Mouse (Mus musculus): Measurements from ENCODE around the gene Aanat. TPM values are rescaled to one million over a fixed set of nuclear protein-coding genes. Genes with fewer than 3 reads are reported as not detected.

Gene Aanat
- polyA plus RNA-seq, 1 experiment from 2014 or later, result not detected

DNA sequence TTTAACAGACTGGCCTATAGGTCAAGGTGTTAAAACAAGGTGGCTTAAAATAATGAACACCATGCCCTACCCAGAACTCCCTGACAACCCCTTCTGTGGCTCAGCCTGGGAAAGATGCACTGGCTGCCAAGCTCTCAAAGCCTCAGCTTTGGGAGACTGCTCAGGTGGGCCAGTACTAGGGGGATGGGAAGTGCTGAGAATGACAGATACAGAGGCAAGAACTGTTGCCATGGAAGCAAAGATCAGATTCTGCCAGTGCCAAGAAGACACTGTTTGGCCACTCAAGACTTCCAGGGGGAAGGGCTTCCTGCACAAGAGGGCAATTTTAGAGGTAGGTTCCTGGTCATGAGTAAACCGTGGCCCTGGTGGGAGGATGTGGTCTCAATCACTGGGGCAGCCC, 30.7 kb upstream of the Aanat start:
- Histone ChIP-seq H3K36me3 (peaks cover 14% of the 10 kb centered on the region), H3K27ac (replicated peaks) (no peak overlapping the region), H3K27me3 (ENCODE audit: low read depth, poor library complexity, severe bottlenecking) (no peaks in the 10 kb centered on the region), H3K9me3 (replicated peaks) (no peaks in the 10 kb centered on the region), H3K4me1 (peaks cover 43% of the 10 kb centered on the region), H3K4me3 (no peak overlapping the region)
- no peak for DNase-seq (ENCODE audit: low spot score)
- 94% methylated on average over 1 of the region's 1 CpGs for WGBS

DNA sequence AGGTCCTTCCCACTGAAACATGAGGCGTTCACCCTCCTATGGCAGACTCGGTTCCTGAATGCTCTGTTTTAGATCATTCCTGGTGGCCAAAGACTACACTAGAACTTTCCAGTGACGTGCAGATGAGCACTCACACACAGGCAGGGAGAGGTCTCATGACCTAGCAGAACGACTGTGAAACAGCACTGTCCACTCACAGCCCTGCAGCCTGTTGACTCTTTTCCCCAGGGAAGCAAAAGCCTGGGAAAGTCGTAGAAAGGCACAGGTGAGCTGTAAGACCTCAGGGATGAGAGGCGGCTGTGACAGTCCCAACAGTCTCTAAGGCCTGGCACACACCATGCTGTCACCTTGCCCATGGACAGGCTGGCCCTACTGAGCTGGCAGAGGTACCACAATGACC, 29.9 kb upstream of the Aanat start:
- WGBS, result 75% methylated on average over 6 of the region's 6 CpGs
- Histone ChIP-seq H3K27ac (replicated peaks) (no peak overlapping the region), H3K9me3 (replicated peaks) (no peaks in the 10 kb centered on the region), H3K4me3 (no peak overlapping the region), H3K4me1 (peaks cover 37% of the 10 kb centered on the region), H3K27me3 (ENCODE audit: low read depth, poor library complexity, severe bottlenecking) (no peaks in the 10 kb centered on the region), H3K36me3 (peaks cover 14% of the 10 kb centered on the region)
- no peak for DNase-seq (ENCODE audit: low spot score)

DNA sequence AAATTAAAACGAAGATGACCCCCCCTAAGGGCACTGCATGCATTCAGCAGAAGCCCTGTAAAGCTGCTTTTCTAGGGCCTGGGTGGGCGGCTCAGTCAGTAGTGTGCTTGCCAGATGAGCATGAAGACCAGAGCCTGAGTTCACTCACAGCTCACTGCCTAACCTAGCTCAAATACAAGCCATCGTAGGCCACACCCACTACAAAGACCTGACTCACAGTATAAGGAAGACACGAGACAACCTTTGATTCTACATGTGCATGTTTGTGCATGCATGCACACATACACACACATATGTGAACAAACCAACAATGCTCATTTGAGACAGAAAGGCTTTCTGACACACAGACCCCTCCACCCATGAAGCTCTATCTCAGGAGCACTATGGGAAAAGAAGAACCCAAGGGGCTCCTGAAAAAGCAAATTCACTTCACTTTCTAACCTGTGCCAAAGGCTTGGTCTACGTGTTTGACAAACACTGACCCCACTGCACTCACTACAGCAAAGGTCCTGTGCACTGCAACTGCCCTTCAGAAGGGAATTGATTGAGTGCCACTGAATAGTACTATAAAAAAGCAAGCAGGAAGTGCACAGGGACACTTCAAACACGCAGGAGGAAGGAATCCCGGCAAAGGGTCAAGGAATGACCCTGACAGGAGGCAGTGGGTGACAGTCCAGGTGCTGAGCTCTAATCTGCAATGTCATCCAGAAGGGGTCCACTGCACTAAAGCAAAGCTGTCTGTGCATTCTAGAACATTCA, 20.8 kb upstream of the Aanat start:
- Histone ChIP-seq H3K36me3 (peaks cover 12% of the 10 kb centered on the region), H3K27ac (replicated peaks) (no peak overlapping the region), H3K4me3 (no peak overlapping the region), H3K9me3 (replicated peaks) (no peaks in the 10 kb centered on the region), H3K4me1 (peaks cover 8% of the 10 kb centered on the region; the same call in 1 of the 2 replicates), H3K27me3 (ENCODE audit: low read depth, poor library complexity, severe bottlenecking) (no peaks in the 10 kb centered on the region)
- 79% methylated on average over 7 of the region's 7 CpGs for WGBS
- no peak for DNase-seq (ENCODE audit: low spot score)

DNA sequence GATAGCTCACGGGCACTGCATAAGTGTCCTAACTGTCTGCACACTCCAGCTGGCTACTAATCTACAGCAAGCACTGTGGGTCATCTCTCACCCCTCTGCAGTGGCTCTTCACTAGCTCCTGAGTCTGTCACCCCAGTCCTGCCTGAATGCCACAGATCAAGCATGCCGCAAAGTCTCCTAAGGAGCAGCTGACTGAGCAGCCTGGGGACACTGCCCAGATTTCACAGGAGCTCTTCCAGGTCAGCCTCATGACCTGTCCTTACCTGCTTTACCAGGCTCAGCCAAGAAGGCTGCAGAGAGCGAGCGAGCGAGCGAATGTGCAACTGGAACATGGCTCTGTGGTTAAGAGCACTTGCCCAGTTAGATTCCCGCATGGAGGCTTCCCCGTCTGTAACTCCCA, 18.7 kb upstream of the Aanat start:
- H3K9me3 ChIP-seq (replicated peaks), result no peaks in the 10 kb centered on the region

DNA sequence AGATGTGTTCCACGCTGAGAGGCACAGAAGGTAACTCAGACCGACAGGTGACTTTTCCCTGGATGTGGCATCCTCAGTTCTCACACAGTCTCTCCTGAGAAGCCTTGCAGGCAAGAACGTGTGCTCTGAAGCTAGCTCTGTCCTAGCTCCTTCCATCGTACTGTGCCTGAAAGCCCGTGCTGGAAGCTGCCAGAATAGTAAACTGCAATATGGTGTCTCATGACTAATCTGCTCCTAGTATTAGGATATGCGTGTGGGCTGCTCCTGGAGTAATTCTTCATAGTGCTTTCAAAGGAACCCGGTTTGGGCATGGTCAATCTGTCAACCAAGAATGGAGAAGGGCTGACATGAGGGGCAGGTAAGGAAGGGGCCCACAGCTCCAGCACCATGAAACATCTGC, 15.4 kb upstream of the Aanat start:
- no peak overlapping the region for H3K4me3 ChIP-seq
- 92% methylated on average over 7 of the region's 7 CpGs for WGBS
- DNase-seq (ENCODE audit: low spot score), result no peak
- no peaks in the 10 kb centered on the region for H3K9me3 ChIP-seq (replicated peaks)
- H3K27me3 ChIP-seq (ENCODE audit: low read depth, poor library complexity, severe bottlenecking), result no peaks in the 10 kb centered on the region
- H3K4me1 ChIP-seq, result peaks cover 50% of the 10 kb centered on the region
- no peak overlapping the region for H3K27ac ChIP-seq (replicated peaks)
- H3K36me3 ChIP-seq, result peaks cover 10% of the 10 kb centered on the region; the same call in 1 of the 2 replicates

More for the DNA sequence above, 18.7 kb upstream of the Aanat start:
- no peak overlapping the region for H3K27ac ChIP-seq (replicated peaks)
- H3K36me3 ChIP-seq, result peaks cover 20% of the 10 kb centered on the region
- no peak for DNase-seq (ENCODE audit: low spot score)
- 85% methylated on average over 8 of the region's 8 CpGs for WGBS
- no peaks in the 10 kb centered on the region for H3K27me3 ChIP-seq (ENCODE audit: low read depth, poor library complexity, severe bottlenecking)
- H3K4me1 ChIP-seq, result peaks cover 21% of the 10 kb centered on the region
- no peak overlapping the region for H3K4me3 ChIP-seq

DNA sequence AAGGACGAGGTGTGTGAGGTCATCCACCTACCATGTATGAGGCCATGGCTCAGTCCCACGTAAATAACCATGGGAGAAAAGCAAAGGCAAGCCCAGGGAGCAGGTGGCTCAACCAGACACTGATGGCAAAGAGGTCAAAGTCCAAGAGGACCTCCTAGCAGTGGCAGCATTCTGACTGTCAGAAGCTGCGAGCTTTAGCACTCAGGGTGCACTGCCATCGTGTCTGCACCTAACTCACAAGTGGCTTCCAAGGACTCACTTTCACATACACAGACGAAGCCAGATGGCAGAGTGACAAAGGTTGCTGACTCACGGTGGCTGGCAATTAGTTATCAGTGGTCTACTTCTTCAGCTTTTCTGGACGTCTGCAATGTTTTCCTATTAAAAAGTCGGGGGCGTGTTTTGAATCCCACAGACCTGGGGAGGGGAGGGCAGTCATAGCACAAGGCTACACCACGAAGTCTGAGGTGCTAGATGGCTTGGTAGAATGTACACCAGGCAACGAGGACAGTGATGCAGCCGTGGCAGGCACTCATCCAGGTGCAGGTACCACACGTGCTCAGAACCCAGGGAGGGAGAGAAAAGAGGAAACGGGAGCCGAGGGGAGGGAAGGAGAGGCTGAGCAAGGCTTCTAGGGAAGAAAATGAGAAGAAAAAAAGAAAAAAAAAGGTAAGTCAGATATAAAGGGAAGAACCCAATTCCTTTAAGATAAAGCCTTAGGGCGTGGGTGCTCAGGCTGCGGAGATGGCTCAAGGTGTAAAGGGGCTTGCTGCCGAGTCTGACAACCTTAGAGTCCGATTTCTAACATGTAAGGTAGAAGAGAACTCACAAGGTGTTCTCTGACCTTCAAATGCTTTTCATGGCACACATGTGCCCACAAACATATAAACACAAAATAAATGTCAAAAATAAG, 14.2 kb upstream of the Aanat start:
- H3K4me1 ChIP-seq, result peaks cover 62% of the 10 kb centered on the region
- H3K27me3 ChIP-seq (ENCODE audit: low read depth, poor library complexity, severe bottlenecking), result no peaks in the 10 kb centered on the region
- H3K27ac ChIP-seq (replicated peaks), result no peak overlapping the region
- peaks cover 10% of the 10 kb centered on the region; the same call in 1 of the 2 replicates for H3K36me3 ChIP-seq
- no peak overlapping the region for H3K4me3 ChIP-seq
- no peak for DNase-seq (ENCODE audit: low spot score)
- 91% methylated on average over 19 of the region's 19 CpGs for WGBS
- no peaks in the 10 kb centered on the region for H3K9me3 ChIP-seq (replicated peaks)

DNA sequence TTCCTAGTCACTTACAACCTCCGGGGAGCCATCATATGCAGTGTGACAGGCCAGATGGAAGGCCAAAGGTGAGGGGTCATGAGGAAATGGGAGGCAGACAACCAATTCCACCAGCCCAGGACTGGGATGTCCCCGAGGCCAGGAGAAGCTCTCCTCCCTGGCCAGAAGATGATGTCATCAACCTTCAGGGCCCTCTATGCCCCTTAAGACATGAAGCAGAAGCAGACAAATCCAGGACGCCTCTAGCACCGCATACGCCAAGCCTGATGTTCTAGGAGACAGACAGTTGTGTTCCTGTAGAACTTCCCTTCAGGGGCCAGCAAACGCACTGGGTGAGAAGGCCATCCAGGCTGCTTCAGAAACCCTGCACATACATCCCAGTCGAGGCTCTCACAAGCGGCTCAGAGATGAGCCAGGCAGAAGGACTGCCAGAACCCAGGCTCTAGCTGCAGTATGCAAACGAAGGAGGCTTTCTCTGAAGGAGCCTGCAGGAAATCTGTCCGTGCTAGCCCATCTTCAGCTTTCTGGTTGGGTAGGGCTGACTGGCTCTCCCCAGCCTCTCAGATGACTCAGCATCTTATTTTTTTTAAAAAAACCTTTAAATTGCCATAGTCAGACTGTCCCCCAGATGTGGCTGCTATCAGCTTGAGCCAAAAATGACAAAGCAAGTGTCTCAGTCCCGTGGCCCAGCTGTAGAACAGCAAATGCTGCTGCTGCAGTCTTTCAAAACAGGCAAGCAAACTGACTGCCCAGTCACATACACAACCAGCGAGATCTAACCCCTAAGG, 13.3 kb upstream of the Aanat start:
- no peak for DNase-seq (ENCODE audit: low spot score)
- peak overlapping the region; percentile 42 for H3K27ac ChIP-seq (replicated peaks)
- no peaks in the 10 kb centered on the region for H3K9me3 ChIP-seq (replicated peaks)

DNA sequence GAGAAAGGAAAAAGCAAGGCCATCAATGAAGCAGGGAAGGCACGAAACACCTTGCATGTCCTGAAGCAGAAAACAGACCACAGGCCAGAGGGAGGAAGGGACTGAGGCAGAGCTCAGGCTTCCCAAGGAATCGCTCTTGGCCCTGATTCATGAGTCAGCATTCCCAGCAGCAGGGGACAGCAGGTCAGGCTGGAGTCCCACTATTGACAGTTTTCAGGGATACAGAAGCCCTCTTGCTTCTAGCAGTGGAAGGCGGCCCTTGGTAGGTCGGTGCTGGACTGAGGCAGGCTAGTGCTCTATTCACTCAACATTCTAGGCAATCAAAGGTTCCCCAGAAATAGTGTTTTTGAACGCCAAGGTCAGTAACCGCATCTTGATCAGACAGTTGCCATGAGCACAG, 11.7 kb upstream of the Aanat start:
- peaks cover 16% of the 10 kb centered on the region for H3K36me3 ChIP-seq
- peaks cover 73% of the 10 kb centered on the region for H3K4me1 ChIP-seq
- H3K27me3 ChIP-seq (ENCODE audit: low read depth, poor library complexity, severe bottlenecking), result no peaks in the 10 kb centered on the region
- no peak for DNase-seq (ENCODE audit: low spot score)
- WGBS, result 75% methylated on average over 6 of the region's 6 CpGs
- H3K4me3 ChIP-seq, result no peak overlapping the region
- H3K27ac ChIP-seq (replicated peaks), result no peak overlapping the region
- H3K9me3 ChIP-seq (replicated peaks), result no peaks in the 10 kb centered on the region

More for the DNA sequence above, 13.3 kb upstream of the Aanat start:
- peaks cover 66% of the 10 kb centered on the region for H3K4me1 ChIP-seq
- 62% methylated on average over 12 of the region's 12 CpGs for WGBS
- H3K27me3 ChIP-seq (ENCODE audit: low read depth, poor library complexity, severe bottlenecking), result no peaks in the 10 kb centered on the region
- no peak overlapping the region for H3K4me3 ChIP-seq
- H3K36me3 ChIP-seq, result peaks cover 10% of the 10 kb centered on the region; the same call in 1 of the 2 replicates

DNA sequence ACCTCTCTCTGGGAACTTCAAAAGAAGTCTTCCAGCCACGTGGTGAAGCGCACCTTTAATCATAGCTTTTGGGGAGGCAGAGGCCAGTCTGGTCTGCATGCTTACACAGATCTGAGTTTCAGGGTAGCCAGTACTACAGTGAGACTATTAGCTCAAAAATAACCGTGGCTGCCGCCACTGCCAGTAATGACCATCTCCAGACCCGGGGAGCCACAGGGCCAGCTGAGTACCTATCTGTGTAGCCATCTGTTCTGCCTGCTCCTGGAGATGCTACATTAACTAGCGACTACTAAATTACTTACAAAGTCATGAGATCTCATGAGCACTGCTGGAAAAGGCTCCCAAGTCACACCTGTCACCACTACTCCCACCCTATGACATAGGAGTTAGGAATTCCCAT, 11.2 kb upstream of the Aanat start:
- DNase-seq (ENCODE audit: low spot score), result no peak
- Histone ChIP-seq H3K27me3 (ENCODE audit: low read depth, poor library complexity, severe bottlenecking) (no peaks in the 10 kb centered on the region), H3K4me3 (no peak overlapping the region), H3K36me3 (peaks cover 17% of the 10 kb centered on the region), H3K4me1 (peaks cover 78% of the 10 kb centered on the region), H3K27ac (replicated peaks) (no peak overlapping the region), H3K9me3 (replicated peaks) (no peaks in the 10 kb centered on the region)
- WGBS, result 77% methylated on average over 6 of the region's 6 CpGs

DNA sequence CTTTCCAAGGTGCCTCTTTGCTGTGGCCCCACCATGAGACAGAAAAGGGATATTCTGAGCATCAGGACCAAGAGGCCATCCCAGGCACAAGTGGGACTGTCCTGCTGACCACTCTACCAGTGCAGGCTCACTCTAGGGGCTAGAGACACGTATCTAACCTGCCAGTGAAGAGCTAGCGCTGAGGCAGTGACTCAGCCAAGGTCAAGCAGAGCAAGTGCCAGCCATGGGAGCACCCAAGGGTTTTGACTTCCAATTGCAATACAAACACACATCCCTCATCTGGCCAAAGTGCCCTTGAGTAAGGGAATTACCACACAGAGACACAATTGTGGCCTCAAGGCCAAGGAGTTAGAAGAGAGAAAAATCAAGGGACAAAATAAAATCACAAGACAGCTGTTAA, 10.8 kb upstream of the Aanat start:
- Histone ChIP-seq H3K36me3 (peaks cover 17% of the 10 kb centered on the region), H3K9me3 (replicated peaks) (no peaks in the 10 kb centered on the region), H3K27ac (replicated peaks) (no peak overlapping the region), H3K27me3 (ENCODE audit: low read depth, poor library complexity, severe bottlenecking) (no peaks in the 10 kb centered on the region), H3K4me3 (no peak overlapping the region), H3K4me1 (peaks cover 81% of the 10 kb centered on the region)
- 91% methylated on average over 2 of the region's 2 CpGs for WGBS
- no peak for DNase-seq (ENCODE audit: low spot score)

DNA sequence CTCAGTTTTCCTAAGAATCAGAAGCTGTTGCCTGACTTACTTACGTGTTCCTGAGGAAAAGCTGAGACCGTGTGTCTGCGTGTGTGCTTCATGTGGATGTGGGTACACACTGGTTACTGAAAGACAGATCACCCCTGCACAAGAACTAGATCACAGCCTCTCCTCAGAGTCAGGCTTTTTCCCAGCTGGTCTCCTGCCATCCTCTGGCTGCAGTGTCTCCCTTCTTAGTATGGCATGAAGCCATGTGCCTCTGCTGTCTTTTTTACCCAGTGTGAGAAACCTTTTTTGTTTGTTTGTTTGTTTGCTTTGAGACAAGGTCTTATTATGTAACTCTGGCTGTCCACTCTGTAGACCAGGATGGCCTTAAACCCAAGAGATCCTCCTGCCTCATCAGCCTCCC, 7.0 kb upstream of the Aanat start:
- DNase-seq (ENCODE audit: low spot score), result no peak
- 93% methylated on average over 3 of the region's 3 CpGs for WGBS
- Histone ChIP-seq H3K4me1 (peaks cover 59% of the 10 kb centered on the region), H3K27ac (replicated peaks) (no peak overlapping the region), H3K27me3 (ENCODE audit: low read depth, poor library complexity, severe bottlenecking) (no peaks in the 10 kb centered on the region), H3K36me3 (peaks cover 6% of the 10 kb centered on the region), H3K4me3 (no peak overlapping the region), H3K9me3 (replicated peaks) (no peaks in the 10 kb centered on the region)

DNA sequence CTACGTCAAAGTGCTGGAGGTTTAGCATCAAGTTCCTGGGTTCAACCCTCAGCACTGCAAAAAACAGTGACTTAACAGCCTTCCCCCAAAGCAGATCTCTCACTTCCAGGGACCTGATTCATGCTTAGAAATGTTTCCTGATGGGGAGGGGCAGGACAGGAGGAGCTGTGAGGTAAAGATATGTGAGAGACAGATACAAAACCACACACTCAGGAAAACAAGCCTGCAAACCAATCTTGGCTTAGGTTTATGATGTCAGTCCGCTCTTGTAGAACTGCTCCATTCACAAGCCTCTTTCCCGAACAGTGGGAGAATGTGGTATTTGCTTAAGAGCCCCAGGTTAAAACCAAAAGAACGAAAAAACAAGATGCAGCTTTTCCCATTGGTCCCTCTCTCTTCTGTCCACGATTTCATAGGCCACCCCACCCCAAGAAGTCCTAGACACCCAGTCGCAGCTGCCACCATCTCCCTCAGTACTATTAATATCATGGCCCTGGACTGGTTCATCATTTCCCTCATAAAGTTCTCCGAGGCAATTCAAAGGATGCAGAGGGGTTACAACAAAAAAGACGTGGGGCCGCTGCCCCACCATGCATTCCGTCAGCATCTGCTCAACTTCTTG, 6.1 kb upstream of the Aanat start:
- H3K36me3 ChIP-seq, result peaks cover 6% of the 10 kb centered on the region
- H3K27me3 ChIP-seq (ENCODE audit: low read depth, poor library complexity, severe bottlenecking), result no peaks in the 10 kb centered on the region
- 28% methylated on average over 10 of the region's 10 CpGs for WGBS

More for the DNA sequence above, 6.1 kb upstream of the Aanat start:
- DNase-seq (ENCODE audit: low spot score), result no peak
- Histone ChIP-seq H3K9me3 (replicated peaks) (no peaks in the 10 kb centered on the region), H3K4me1 (peaks cover 51% of the 10 kb centered on the region), H3K27ac (replicated peaks) (peak overlapping the region; percentile 93), H3K4me3 (peak overlapping the region; percentile 96)
